Mouse (Mus musculus): ENCODE data around the gene Slc27a2.
A peak's percentile ranks its signal among the peaks of the same experiment; 100 is the strongest.

The Slc27a2 gene

DNA sequence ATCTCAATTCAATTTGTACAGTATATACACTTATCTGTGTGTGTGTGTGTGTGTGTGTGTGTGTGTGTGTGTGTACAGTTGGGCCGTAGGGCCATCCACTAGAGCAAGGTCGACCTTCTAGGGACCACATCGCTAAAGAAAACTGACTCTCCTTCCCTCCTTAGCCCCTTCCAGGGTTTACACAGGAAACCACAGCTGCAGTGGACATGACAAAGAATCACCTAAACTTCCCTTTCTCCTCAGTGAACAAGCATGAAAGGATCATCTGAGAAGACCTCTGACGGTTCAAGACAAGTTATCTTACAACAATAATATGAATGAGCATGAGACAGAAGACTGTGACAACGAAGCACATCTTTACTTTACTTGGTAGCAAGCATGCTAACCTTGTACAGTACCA lies 311 bp upstream of the Slc27a2 start:
- no peak for DNase-seq (ENCODE audit: extremely low read depth, insufficient read length, low spot score)

DNA sequence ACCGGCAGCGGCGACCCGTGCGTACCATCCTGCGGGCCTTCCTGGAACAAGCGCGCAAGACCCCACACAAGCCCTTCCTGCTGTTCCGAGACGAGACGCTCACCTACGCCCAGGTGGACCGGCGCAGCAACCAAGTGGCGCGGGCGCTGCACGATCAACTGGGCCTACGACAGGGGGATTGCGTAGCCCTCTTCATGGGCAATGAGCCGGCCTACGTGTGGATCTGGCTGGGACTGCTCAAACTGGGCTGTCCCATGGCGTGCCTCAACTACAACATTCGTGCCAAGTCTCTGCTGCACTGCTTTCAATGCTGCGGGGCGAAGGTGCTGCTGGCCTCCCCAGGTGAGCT lies 1.1 kb downstream of the Slc27a2 start:
- DNase-seq (ENCODE audit: extremely low read depth, insufficient read length, low spot score), result peak; percentile 24

DNA sequence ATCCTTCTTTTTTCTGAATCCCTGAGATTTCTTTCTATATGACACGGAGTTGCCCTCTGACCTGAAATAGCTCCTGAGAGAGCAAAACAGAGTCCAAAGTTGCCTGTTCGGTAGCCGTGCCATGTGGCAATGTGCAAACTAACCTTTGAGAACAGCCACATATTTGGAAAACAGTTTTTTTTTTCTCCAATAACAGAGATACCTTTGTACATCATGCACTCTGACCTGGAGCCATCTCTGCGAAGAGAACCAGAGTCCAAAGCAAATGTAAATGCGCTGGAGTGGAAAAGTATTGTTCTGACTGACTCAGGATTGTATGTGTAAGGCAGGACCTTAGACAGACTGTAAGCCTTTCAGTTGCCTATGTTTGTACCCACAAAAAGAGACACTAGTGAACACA lies 3.3 kb downstream of the Slc27a2 start:
- DNase-seq (ENCODE audit: extremely low read depth, insufficient read length, low spot score), result no peak

DNA sequence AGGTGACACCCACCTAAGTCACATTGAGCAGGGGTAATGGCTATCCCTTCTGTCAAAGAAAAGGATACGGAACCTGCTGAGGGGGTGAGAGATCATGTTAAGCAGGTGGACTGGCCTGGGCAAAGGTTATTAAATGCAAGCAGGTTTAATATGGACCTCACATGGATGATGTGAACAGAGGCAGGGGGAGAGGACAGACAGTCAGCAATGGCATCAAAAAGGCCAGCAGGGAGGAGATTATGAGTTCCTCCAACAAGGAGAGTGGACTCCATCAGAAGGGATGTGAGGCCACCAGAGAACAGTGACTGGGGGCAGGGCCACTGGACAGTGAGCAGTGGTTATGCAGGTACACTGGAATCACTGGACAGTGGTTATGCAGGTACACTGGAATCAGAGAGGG lies 7.9 kb downstream of the Slc27a2 start:
- no peak for DNase-seq (ENCODE audit: extremely low read depth, insufficient read length, low spot score)

DNA sequence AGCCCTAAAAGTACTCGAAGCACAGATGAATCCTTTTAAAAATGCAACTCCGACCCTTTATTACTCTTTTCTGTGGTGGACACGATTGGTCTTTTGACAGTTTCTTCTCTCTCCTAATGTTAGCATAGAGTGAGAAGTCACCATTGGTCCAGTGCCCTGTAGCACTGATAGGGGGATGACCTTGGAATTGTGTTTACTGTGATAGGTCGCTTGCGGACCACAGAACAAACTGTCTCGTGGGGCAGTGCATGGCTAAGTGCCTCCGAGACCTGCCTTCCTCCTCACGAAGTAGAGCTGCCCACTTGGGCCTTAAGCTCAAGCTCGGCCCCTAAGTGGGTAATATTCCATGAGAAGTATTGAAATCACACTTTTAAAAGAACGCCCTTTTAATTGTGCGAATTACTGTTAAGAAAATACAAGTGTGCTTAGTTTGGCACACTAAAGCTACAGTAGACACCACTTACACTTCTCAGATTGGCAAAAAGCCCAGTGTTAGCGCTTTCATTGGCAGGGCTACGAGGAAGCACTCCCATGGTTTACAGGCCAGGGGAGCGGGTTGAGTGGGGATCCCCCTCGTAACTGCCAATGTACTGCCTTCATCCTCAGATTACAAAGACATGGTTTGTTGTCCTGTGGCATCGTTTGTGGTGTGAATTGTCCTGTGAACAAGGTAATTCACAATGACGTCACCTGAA lies 11.4 kb downstream of the Slc27a2 start:
- no peak for DNase-seq (ENCODE audit: extremely low read depth, insufficient read length, low spot score)

DNA sequence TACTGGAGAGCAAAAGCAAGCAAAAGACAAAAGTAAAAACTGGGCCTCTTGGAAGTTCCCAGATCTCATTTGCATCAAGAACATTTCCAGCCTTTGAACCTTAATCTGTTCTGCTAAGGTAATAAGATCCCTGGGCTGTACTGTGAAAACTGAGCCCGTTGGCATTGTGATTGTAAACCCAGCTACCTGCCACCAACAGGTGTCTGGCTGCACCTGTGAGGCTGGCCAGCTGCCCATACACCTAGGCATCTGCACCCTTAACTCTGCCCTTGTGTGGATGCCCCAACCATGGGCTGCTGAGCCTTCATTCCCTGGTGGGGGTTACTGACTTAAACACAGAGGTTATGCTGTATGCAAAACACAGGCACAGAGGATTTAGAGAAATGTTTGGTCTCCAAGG lies 20.0 kb downstream of the Slc27a2 start:
- DNase-seq (ENCODE audit: extremely low read depth, insufficient read length, low spot score), result no peak

DNA sequence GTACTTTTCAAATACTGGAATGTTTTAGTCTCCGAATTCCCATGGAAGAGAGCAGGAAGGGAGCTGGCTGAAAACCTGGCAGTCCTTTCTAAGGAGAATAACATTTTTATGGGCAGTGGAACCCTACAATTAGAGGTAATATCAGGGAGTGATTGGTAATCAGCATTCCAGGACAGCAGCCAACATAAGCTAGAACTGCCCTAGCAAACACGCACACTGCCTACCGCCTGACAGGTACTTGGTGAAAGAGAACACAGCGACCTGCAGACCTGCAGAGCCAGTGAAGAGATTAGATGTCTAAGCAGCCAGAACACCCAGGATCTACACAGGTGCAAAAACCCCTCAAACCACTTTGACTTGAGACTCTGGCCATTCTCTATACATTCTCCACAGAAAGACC lies 20.5 kb downstream of the Slc27a2 start:
- DNase-seq (ENCODE audit: extremely low read depth, insufficient read length, low spot score), result no peak

DNA sequence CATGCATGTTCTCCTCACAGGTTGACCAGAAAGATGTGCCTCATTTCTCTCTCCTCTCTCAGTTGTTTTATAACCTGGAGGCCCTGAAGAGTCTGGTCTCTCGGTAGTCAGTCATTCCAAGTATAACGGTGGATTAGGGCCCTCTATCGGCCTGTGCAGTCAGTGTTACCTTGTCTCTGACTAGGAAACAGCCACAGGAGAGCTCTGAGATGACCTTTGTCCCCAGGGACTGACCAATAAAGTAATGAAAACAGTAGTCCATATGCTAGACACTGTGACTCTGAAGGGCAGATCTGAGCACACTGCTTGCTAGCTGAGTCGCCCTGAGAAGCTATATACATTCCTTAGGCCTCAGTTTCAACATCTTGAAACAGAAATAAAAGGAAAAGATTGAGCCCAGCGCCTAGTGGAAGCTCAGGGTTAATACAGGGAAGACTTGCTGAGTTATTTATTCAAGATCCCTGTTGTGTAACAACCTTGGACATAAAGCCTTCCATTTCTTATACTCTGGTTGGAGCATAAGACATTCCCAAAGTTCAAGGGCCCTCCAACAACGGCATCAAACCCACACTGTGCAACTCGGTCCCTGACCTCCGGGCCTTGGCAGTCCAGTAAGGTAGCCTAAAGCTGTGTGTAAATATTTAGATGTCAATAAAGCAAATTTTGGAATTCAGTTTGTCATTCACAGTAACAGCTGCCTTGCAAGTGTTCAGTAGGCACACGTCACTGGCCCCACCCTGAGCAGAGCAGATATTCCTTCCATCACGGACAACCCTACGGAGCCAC lies 23.4 kb downstream of the Slc27a2 start:
- no peak for DNase-seq (ENCODE audit: extremely low read depth, insufficient read length, low spot score)

DNA sequence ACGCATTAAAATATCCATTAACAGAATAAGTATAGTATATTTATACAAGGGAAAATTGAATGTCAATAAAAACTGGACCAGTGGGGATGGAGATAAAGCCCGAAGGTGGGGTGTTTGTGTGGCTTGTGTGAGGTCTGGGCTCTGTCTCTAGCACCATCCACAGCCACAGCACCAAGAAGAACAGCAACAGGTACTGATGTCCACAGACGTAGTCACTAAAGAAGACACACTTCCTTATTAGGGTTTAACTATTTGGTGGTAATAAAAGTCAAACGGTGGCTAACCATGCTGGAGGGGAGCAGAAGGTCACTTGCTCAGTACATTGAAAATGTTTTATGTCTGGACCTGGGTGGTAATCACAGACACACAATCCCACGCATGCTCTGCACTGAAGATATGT lies 25.2 kb downstream of the Slc27a2 start:
- DNase-seq (ENCODE audit: extremely low read depth, insufficient read length, low spot score), result no peak

DNA sequence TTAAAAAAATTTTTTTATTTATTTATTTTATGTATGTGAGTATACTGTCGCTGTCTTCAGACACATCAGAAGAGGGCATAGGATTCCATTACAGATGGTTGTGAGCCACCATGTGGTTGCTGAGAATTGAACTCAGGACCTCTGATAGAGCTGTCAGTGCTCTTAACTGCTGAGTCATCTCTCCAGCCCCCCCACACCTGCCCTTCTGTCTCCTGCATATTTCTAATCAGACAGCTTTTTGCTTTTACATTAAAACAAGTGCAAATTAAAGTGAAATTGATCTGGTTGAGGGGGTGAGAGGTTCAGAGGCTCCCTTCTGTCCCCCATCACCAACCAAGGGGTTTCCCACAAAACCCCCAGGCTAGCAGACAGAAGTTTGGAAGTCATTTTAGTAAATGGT lies 27.1 kb downstream of the Slc27a2 start:
- no peak for DNase-seq (ENCODE audit: extremely low read depth, insufficient read length, low spot score)

DNA sequence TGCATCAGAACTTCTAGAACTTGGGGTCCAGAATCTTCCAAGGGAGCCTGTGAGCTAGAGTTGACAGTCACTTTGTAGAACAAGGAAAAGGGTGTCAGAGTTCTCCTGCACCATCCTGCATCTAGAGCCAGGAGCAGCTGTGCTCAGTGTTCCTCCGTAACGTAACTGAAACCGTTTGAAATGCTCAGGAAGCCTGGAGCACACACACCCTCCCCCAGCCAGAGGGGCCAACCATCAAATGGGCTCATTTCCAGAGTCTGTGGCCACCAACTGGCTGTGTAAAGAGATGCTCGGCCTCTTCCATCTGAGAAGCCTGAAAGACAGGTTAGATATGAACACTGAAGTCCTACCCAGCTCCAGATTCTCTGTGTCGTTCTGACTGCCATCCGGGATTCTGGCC lies 31.8 kb downstream of the Slc27a2 start:
- no peak for DNase-seq (ENCODE audit: extremely low read depth, insufficient read length, low spot score)

DNA sequence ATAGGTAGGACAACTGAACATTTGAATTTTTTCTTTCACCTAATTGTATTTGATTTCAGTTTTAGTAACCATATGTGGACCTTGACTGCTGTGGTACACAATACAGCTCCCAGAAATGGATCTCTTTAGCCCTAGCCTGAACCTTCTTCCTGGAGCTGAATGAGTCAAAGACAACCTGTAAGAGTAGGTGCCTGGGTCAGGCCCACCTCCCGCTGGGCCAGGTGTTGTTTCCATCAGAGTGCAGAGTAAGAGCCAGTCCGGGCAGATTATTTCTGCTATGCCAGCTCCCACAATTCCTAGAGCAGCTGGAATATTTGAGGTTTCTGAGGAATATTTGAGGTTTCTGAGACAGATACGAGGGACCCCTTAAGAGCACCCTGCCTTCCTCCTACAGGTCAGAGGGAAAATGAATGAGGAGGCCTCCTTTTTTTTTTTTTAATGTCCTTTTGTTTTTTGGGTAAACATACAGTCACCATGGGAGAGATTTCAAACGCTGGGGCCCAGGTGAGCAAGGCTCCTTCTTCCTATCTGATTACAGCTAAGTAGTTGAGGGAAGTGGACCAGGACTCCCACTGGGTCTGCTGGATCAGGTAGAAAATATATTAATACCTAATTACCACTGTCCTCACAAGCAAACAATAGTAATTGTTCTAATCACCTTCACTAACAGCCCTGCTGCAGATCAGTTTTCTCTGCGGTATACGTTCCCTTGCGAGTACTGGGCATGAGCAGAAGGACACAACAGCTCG lies 32.6 kb downstream of the Slc27a2 start:
- DNase-seq (ENCODE audit: extremely low read depth, insufficient read length, low spot score), result no peak

DNA sequence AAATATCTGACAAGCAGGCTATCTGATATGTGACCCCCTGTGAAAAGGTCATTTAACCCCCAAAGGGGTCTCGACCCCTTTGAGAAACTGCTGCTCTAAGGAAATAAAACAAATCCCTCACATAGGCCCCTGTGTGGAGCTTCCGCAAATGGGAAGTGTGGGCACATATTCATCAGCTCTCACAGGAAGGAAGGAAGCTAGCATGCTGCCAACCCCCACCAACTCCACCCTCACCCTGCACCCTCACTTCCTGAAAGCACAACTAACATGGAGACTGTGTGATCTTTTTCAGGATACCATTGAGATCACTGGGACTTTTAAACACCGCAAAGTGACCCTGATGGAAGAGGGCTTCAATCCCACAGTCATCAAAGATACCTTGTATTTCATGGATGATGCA lies 35.3 kb downstream of the Slc27a2 start:
- DNase-seq (ENCODE audit: extremely low read depth, insufficient read length, low spot score), result no peak

DNA sequence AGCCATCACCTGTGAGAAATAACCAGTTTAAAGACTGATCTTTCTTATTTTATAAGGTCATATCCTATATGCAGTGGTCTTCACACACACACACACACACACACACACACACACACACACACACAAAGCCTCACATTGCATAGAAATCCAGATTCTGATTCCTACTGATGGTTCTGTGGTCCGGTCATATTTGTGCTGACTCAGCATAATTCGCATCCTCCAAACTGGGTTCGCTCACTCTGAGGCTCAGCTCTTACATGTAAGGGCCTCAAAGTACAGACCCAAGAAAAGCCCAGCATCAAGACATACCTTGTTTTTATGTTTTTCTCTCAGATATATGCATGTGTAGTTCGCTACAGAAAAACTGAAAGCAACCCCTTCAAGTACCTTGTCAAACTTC lies 39.1 kb downstream of the Slc27a2 start:
- DNase-seq (ENCODE audit: extremely low read depth, insufficient read length, low spot score), result no peak

DNA sequence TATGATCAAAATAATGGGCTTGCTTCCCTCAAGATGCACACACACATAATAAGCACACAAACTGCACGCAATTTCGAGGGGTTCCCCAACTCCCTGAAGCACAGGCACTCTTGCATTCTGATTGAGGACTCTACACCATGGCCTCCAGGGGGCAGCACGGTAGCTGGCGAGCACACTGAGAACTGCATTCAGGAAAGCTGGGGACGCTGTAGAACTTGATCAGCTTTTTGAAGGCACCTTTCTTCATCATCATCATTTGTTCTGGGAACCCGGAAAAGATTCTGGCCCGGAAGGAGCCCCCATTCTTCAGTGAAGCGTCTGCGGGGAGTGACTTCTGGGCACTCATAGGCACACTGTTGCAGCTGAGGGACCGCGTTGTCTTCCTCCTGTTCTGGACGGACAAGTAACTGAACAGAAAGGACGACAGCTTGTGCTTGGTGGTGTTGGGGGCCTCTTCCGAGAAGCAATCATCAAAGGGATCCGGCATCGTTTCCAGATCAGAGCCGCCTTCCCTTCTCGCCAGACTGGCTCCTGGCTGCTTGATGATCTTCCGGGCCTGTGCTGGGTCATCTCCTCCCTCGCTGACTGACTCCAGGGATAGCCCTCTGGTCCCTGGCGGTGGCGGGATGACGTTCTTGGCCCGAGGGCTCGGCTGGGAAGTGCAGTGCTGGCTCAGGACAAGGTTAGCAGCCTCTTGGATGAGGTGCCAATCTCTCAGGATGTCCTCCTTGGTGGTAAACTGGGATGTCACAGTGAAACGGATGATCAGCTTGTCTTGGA lies 41.8 kb downstream of the Slc27a2 start:
- DNase-seq (ENCODE audit: extremely low read depth, insufficient read length, low spot score), result peak; percentile 13

DNA sequence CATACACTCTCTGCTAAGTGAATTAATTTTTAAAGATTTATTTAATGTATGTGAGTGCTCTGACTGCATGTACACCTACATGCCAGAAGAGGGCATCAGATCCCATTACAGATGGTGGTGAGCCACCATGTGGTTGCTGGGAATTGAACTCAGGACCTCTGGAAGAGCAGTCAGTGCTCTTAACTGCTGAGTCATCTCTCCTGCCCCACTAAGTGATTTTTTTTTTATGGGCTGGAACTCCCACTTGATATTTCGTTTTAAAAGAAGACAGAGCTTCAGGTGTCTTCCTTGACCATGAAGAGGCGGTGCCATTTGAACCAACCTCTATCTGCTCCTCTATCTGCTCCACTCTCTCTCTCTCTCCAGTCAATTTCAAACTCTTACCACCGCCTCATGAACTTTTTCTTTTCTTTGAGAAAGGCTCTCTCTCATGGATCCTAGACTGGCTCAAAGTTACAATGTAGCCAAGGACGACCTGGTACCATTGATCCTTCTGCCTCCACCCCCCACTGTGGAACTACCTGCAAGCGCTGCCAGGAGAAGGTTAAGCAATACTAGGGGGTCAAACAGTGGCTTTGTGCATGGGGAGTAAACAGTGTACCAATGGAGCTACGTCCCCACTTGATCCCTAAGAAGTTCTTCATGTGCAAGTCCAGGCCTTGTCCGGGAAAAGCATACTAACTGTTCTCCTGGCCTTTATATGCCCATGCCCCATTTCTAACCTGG lies 44.3 kb downstream of the Slc27a2 start:
- no peak for DNase-seq (ENCODE audit: extremely low read depth, insufficient read length, low spot score)

DNA sequence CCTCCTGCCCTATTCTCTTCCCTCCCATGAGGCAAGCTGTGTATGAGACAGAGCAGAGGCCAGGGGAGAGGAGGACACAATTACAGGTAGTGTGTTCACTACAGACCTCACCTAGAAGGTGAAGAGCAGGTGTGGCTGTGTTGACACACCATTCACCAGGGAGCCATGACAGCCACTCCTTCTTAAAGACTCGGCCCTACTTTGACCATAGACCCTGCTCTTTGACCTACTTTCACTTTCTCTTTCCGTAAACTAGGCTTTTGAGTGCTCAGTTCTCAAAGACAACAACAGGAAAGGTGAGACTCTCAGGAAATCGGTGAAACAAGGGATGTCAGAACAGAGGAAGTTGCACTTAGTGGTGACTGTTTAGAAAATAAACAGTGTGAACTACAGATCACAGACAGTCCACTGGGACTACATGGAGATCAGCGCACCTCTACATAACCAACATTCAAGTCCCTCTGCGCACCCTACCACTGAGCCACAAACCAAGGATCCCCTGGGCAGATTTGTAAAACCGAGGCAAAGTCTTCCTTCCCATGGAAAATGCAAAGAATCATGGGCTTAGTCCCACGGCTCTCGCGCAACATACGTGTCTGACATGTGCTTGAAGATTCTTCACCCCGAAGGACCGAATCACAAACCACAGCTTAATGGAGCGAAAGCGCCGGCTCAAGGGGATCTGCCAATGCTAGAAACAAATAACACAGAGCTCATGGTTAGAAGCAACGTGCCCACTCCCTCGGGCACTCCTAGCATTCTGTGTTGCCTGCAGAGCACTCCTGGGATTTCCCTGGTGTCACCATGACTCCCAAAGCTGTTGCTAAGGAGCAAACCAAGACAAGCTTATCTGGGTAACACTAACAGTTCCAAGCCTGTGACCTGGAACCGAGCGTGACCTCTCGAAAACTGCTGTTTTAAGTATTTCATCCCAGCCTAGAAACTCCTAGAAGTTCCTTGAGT lies 45.4 kb downstream of the Slc27a2 start:
- no peak for DNase-seq (ENCODE audit: extremely low read depth, insufficient read length, low spot score)

DNA sequence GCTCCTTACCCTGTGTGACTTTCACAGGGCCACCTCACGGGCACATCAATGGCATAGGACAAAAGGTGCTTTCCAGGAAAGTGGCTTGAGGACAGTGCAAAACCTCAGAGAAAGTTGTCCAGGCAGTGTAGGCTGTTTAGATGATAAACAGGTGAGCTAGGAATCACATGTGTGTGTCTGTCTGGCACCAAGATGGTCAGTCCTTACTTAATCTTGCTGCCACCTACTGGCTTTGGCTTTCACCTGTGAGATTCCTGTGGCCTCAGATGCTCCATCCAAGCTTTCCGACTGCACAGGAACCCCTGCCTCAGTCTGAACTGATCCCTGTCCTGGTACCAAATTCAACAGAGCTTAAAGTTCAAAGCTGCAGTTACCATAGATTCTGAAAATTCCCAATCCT lies 46.2 kb downstream of the Slc27a2 start:
- DNase-seq (ENCODE audit: extremely low read depth, insufficient read length, low spot score), result no peak

DNA sequence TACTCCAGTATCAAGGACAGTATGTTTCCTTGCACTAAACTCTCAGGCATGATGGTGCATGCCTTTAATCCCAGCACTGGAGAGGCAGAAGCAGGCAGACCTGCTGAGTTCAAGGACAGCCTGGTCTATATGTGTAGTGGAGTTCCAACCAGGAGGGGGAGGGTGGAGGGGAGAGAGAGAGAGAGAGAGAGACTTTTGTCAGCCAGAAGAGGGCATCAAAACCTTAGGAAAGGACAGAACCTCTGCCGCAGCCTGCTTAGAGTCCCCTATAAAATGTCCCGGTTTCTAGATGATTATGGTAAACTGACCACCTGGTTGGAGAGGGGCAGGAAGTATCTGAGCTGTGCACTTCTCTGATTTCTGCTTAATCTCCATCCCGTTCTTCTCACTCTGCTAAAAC lies 46.8 kb downstream of the Slc27a2 start:
- DNase-seq (ENCODE audit: extremely low read depth, insufficient read length, low spot score), result no peak
